Mouse (Mus musculus) ES-E14 (cell line): ENCODE data around the gene Six3. TPM values are rescaled to one million over a fixed set of nuclear protein-coding genes. Genes with fewer than 3 reads are reported as not detected.

Experiments
- DNase-seq: peaks from one replicate; pipeline ENCODE4 v3.0.0-alpha.2; 2013; ENCODE audit warnings: low read depth, low spot score
- H3K27ac ChIP-seq: 2 replicates; pipeline ENCODE4 v1.5.1; 2012; ENCODE audit warnings: low read depth, mild to moderate bottlenecking, low read length, moderate library complexity, mixed read lengths; ENCODE audit not compliant: poor library complexity, insufficient read depth, severe bottlenecking
- H3K36me3 ChIP-seq: 2 replicates; pipeline ENCODE4 v1.6.1; 2012; ENCODE audit warnings: mild to moderate bottlenecking, low read length, moderate library complexity, mixed read lengths; ENCODE audit not compliant: control insufficient read depth, poor library complexity, insufficient read depth, severe bottlenecking
- H3K4me1 ChIP-seq, 2 experiments: fragments of 150-350 bp in 1 of 2; sonication (generic) in 1 of 2; 2 replicates each; pipeline ENCODE4 v1.6.1; 2012; ENCODE audit warnings: low read length in 2 of 2, mild to moderate bottlenecking in 1 of 2, mixed read lengths in 1 of 2; ENCODE audit not compliant: control insufficient read depth in 2 of 2, insufficient read depth in 2 of 2, poor library complexity in 1 of 2
- H3K4me3 ChIP-seq, 2 experiments: fragments of 150-350 bp in 1 of 2; sonication (generic) in 1 of 2; 2 replicates each; pipeline ENCODE4 v1.5.1; 2012; ENCODE audit warnings: low read length in 2 of 2, low read depth in 1 of 2, mild to moderate bottlenecking in 1 of 2, mixed read lengths in 1 of 2; ENCODE audit not compliant: insufficient read depth in 1 of 2, poor library complexity in 1 of 2, severe bottlenecking in 1 of 2
- H3K9ac ChIP-seq: 2 replicates; pipeline ENCODE4 v1.6.1; 2012; ENCODE audit warnings: low read depth, mild to moderate bottlenecking, low read length, mixed read lengths; ENCODE audit not compliant: poor library complexity, insufficient read depth, severe bottlenecking
- H3K9me3 ChIP-seq: fragments of 150-350 bp; sonication (generic); 2 replicates; pipeline ENCODE4 v1.6.1; 2012; ENCODE audit warnings: low read depth, mild to moderate bottlenecking, low read length; ENCODE audit not compliant: control insufficient read depth, insufficient read depth
- CHD2 ChIP-seq: IDR thresholded peaks from 2 replicates; pipeline ENCODE4 v1.6.1; 2014; ENCODE audit warnings: mild to moderate bottlenecking, low read depth, low read length, inconsistent platforms
- HCFC1 ChIP-seq: IDR thresholded peaks from 2 replicates; pipeline ENCODE4 v1.6.1; 2012; ENCODE audit warnings: low read length, inconsistent platforms, borderline replicate concordance; ENCODE audit not compliant: insufficient read depth
- MAFK ChIP-seq: IDR thresholded peaks from 2 replicates; pipeline ENCODE4 v1.6.1; 2014; ENCODE audit warnings: mild to moderate bottlenecking, low read depth, low read length, inconsistent platforms; ENCODE audit not compliant: insufficient read depth
- ZC3H11A ChIP-seq: IDR thresholded peaks from 2 replicates; pipeline ENCODE4 v1.6.1; 2012; ENCODE audit warnings: low read depth, mild to moderate bottlenecking, inconsistent platforms, low read length, borderline replicate concordance
- ZNF384 ChIP-seq: IDR thresholded peaks from 2 replicates; pipeline ENCODE4 v1.6.1; 2012; ENCODE audit warnings: low read depth, low read length, inconsistent platforms
- in situ Hi-C, 2 experiments: fragments of 600-800 bp; cut with MboI; formaldehyde crosslinking; loops; one replicate each; pipeline ENCODE4 v1.15.1; 2025; ENCODE audit warnings: low sequenced_read_pairs in 2 of 2, inconsistent platforms in 1 of 2; ENCODE audit not compliant: unreplicated experiment in 2 of 2
- total RNA-seq: library from RNA; depleted of rRNA; stranded (reverse); fragments of 300-350 nt; gene quantifications from 2 replicates; pipeline ENCODE4 v1.2.3, GENCODE M21; 2012

Gene Six3
- total RNA-seq, 1 experiment = not detected

DNA sequence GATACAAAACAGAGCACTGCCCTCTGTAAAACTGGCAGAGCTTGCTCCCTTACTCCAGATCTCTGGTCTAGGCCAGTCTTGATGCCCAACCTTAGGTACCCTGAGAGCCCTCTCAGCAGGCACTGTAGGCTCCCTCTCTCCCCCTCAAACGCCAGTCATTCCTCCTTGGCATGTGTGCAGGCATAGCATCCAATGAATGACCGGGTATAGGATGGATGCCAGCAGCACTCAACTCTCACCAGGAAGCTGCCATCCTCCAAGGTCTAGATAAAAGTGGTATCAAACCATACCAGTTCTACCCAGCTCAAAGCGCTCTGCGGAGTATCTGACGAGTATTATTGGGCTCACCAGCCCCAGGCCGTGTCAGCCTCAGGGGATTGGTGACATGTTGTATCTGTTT is 33.2 kb upstream of the Six3 start:
- DNase-seq = no peak
- Histone ChIP-seq H3K4me3 (no peak overlapping the region), H3K9me3 (no peaks in the 10 kb centered on the region), H3K4me1 (no peaks in the 10 kb centered on the region), H3K9ac (no peak overlapping the region), H3K27ac (no peak overlapping the region), H3K36me3 (no peaks in the 10 kb centered on the region)
- in situ Hi-C loops = no loop called here
- no peak for TF ChIP-seq HCFC1
- TF ChIP-seq CHD2 = no peak
- no peak for TF ChIP-seq ZNF384
- TF ChIP-seq ZC3H11A = no peak
- no peak for TF ChIP-seq MAFK

DNA sequence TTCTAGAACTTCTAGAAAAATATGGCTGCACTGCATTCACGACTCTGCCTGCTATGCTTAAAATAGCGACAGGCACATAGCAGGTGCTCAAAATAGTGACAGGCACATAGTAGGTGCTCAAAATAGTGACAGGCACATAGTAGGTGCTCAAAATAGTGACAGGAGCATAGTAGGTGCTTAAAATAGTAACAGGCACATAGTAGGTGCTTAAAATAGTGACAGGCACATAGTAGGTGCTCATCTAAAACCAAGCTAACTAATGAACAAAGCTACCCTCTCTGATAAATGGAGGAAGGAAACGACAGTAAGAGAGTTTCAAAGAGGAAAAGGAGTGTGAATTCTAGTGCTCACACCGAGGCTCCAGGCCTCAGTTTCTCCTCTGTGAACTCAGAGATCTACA is 29.2 kb upstream of the Six3 start:
- DNase-seq = no peak
- Histone ChIP-seq H3K4me3 (no peak overlapping the region), H3K9me3 (no peaks in the 10 kb centered on the region), H3K36me3 (no peaks in the 10 kb centered on the region), H3K27ac (no peak overlapping the region), H3K9ac (no peak overlapping the region), H3K4me1 (no peaks in the 10 kb centered on the region)
- in situ Hi-C loops = no loop called here
- TF ChIP-seq ZC3H11A (no peak), CHD2 (no peak), ZNF384 (no peak)

DNA sequence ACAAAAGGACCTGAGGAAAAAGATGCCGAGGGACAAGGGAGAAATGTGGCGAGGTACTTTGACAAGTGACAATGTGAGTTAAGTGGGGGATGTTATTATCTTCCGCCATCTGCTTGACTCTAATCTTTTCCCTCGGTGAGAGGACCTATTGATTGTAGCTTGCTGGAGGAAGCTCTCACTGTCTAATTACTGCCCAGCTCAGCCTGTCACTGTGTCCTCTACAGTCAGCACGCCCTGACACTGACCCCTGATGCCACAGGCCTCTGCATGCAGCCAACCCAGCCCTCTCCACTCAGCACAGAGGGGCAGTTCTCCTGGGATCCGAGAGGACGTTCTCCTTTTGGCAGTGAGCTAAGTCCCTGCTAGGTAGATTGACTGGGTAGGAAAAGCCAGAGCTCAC is 28.8 kb upstream of the Six3 start:
- no peak for DNase-seq
- H3K9ac ChIP-seq = no peak overlapping the region
- H3K4me1 ChIP-seq = no peaks in the 10 kb centered on the region
- no peak overlapping the region for H3K27ac ChIP-seq
- TF ChIP-seq MAFK = no peak
- TF ChIP-seq ZC3H11A = no peak
- no peak for TF ChIP-seq HCFC1
- TF ChIP-seq ZNF384 = no peak
- H3K9me3 ChIP-seq = no peaks in the 10 kb centered on the region
- H3K4me3 ChIP-seq = no peak overlapping the region
- no peaks in the 10 kb centered on the region for H3K36me3 ChIP-seq
- in situ Hi-C loops = no loop called here

DNA sequence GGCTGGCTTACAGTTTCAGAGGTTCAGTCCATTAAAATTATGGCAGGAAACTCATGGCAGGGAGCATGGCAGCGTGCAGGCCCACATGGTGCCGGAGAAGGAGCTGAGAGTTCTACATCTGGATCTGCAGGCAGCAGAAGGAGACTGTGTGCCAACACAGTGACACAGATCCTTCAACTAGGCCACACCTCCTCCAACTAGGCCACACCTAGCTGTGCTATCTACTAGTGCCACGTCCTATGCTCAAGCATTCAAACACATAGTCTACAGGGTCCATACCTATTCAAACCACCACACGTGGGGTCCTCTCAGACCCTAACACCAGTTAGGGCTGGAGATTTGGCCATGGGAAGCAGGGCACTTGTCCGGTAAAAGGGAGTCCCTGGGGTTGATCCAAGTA is 27.6 kb upstream of the Six3 start:
- no peaks in the 10 kb centered on the region for H3K4me1 ChIP-seq
- no peak overlapping the region for H3K9ac ChIP-seq
- H3K36me3 ChIP-seq = no peaks in the 10 kb centered on the region
- H3K9me3 ChIP-seq = no peaks in the 10 kb centered on the region
- no peak overlapping the region for H3K27ac ChIP-seq
- no peak overlapping the region for H3K4me3 ChIP-seq
- in situ Hi-C loops = no loop called here
- no peak for DNase-seq
- TF ChIP-seq MAFK = no peak
- TF ChIP-seq ZNF384 = no peak
- no peak for TF ChIP-seq ZC3H11A
- TF ChIP-seq CHD2 = no peak
- TF ChIP-seq HCFC1 = no peak

DNA sequence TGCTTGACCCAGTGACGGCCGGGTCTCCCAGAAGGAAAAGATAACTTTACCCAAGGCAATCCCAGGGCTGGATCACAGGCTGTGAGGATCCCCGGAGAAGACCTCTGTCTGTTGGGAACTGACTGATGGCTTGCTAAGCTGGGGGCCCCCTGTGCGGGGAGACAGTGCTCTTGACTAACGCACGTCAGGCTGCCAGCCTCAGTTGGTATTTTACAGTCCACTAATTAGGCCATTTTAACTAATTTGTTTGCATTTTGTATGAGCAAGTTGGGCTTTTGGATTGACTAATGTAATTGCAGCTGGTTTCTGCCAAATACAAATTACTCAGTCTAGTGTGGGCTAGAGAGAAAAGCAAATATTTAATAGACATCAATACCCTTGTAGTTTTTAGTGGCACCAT is 21.4 kb upstream of the Six3 start:
- H3K4me3 ChIP-seq = no peak overlapping the region
- no peaks in the 10 kb centered on the region for H3K9me3 ChIP-seq
- no peak overlapping the region for H3K9ac ChIP-seq
- in situ Hi-C loops = no loop called here
- TF ChIP-seq ZNF384 (no peak), MAFK (no peak), HCFC1 (no peak), CHD2 (no peak), ZC3H11A (no peak)
- H3K27ac ChIP-seq = no peak overlapping the region
- no peaks in the 10 kb centered on the region for H3K4me1 ChIP-seq
- no peaks in the 10 kb centered on the region for H3K36me3 ChIP-seq
- DNase-seq = no peak
